Mouse (Mus musculus): Measurements from ENCODE around the gene Ncapd2. TPM values are rescaled to one million over a fixed set of nuclear protein-coding genes. Genes with fewer than 3 reads are reported as not detected.
A peak's percentile ranks its signal among the peaks of the same experiment; 100 is the strongest.

Gene Ncapd2
- polyA plus RNA-seq (2015; fragmentation: Nextera tagmentation; extraction: Ambion mirVana) = 66.1 and 93.1 TPM in 2 replicates

- Histone ChIP-seq H3K4me1 (replicated peaks) (peaks cover 23% of the 10 kb centered on the region), H3K27ac (peak within 1 kb of the TSS; percentile 100), H3K27me3 (no peaks in the 10 kb centered on the region), H3K36me3 (peaks cover 54% of the 10 kb centered on the region), H3K9ac (peak within 1 kb of the TSS; percentile 86), H3K4me2 (peak within 1 kb of the TSS; percentile 81), H3K4me3 (peak within 1 kb of the TSS; percentile 80), H3K9me3 (replicated peaks) (no peaks in the 10 kb centered on the region)
- WGBS = under 1% methylated on average over 54 of the region's 54 CpGs
- ATAC-seq (replicated peaks; ENCODE audit: insufficient number of reproducible peaks, insufficient read depth, low FRiP score, low read depth) = peak; percentile 95
These were observed at the start of gene Ncapd2, which contains the start of gene Mrpl51 for GRCm38 (mm10) chr6:125191332-125192015. TSS of gene Ncapd2 (minus strand) at chr6:125191701. TSS of gene Mrpl51 (plus strand) at chr6:125191801.

- whole genome bisulfite sequencing = 67% methylated on average over 5 of the region's 5 CpGs
- H3K36me3 ChIP-seq = no peaks in the 10 kb centered on the region
- H3K9me3 ChIP-seq (replicated peaks) = no peaks in the 10 kb centered on the region
- H3K4me1 ChIP-seq (replicated peaks) = no peaks in the 10 kb centered on the region
- no peaks in the 10 kb centered on the region for H3K27me3 ChIP-seq
- H3K4me2 ChIP-seq = no peak overlapping the region
- H3K9ac ChIP-seq = no peak overlapping the region
- H3K4me3 ChIP-seq = no peak overlapping the region
- H3K27ac ChIP-seq = no peak overlapping the region
- ATAC-seq (replicated peaks; ENCODE audit: insufficient number of reproducible peaks, insufficient read depth, low FRiP score, low read depth) = no peak
These were observed 49.1 kb upstream of the Ncapd2 start for GRCm38 (mm10) chr6:125240617-125241016.

- Histone ChIP-seq H3K27ac (no peak overlapping the region), H3K9me3 (replicated peaks) (no peaks in the 10 kb centered on the region), H3K4me2 (no peak overlapping the region), H3K36me3 (no peaks in the 10 kb centered on the region), H3K4me3 (no peak overlapping the region), H3K27me3 (no peaks in the 10 kb centered on the region), H3K9ac (no peak overlapping the region), H3K4me1 (replicated peaks) (peaks cover 1% of the 10 kb centered on the region; the same call in 1 of the 2 replicates)
- ATAC-seq (replicated peaks; ENCODE audit: insufficient number of reproducible peaks, insufficient read depth, low FRiP score, low read depth) = no peak
- WGBS = 88% methylated on average over 5 of the region's 5 CpGs
These were observed 48.0 kb upstream of the Ncapd2 start for GRCm38 (mm10) chr6:125239547-125239946.

GRCm38 (mm10) chr6:125238396-125238795, 46.9 kb upstream of the Ncapd2 start:
- Histone ChIP-seq H3K27me3 (no peaks in the 10 kb centered on the region), H3K27ac (no peak overlapping the region), H3K4me1 (replicated peaks) (peaks cover 13% of the 10 kb centered on the region), H3K9ac (no peak overlapping the region), H3K36me3 (no peaks in the 10 kb centered on the region), H3K4me2 (no peak overlapping the region), H3K9me3 (replicated peaks) (no peaks in the 10 kb centered on the region), H3K4me3 (no peak overlapping the region)
- ATAC-seq (replicated peaks; ENCODE audit: insufficient number of reproducible peaks, insufficient read depth, low FRiP score, low read depth) = no peak
- WGBS = 41% methylated on average over 6 of the region's 6 CpGs

- no peaks in the 10 kb centered on the region for H3K9me3 ChIP-seq (replicated peaks)
- no peak overlapping the region for H3K9ac ChIP-seq
- peaks cover 21% of the 10 kb centered on the region for H3K4me1 ChIP-seq (replicated peaks)
- H3K4me3 ChIP-seq = no peak overlapping the region
- H3K27me3 ChIP-seq = no peaks in the 10 kb centered on the region
- 72% methylated on average over 4 of the region's 4 CpGs for WGBS
- no peak overlapping the region for H3K27ac ChIP-seq
- no peak for ATAC-seq (replicated peaks; ENCODE audit: insufficient number of reproducible peaks, insufficient read depth, low FRiP score, low read depth)
- no peaks in the 10 kb centered on the region for H3K36me3 ChIP-seq
- H3K4me2 ChIP-seq = no peak overlapping the region
These were observed 45.9 kb upstream of the Ncapd2 start for GRCm38 (mm10) chr6:125237421-125237820.

- H3K27me3 ChIP-seq = no peaks in the 10 kb centered on the region
- no peak for ATAC-seq (replicated peaks; ENCODE audit: insufficient number of reproducible peaks, insufficient read depth, low FRiP score, low read depth)
- H3K4me1 ChIP-seq (replicated peaks) = peaks cover 28% of the 10 kb centered on the region
- H3K36me3 ChIP-seq = no peaks in the 10 kb centered on the region
- 56% methylated on average over 6 of the region's 6 CpGs for WGBS
- H3K9me3 ChIP-seq (replicated peaks) = no peaks in the 10 kb centered on the region
- peak within 1 kb of the TSS; percentile 22; the same call in 1 of the 2 replicates for H3K4me3 ChIP-seq
- no peak within 1 kb of the TSS for H3K27ac ChIP-seq
- no peak within 1 kb of the TSS for H3K9ac ChIP-seq
- H3K4me2 ChIP-seq = no peak within 1 kb of the TSS
These were observed 45.3 kb upstream of the Ncapd2 start, which contains the start of gene Cd27 for GRCm38 (mm10) chr6:125236782-125237181. TSS of gene Cd27 (minus strand) at chr6:125237010.

- no peaks in the 10 kb centered on the region for H3K36me3 ChIP-seq
- no peaks in the 10 kb centered on the region for H3K9me3 ChIP-seq (replicated peaks)
- no peak overlapping the region for H3K27ac ChIP-seq
- no peak for ATAC-seq (replicated peaks; ENCODE audit: insufficient number of reproducible peaks, insufficient read depth, low FRiP score, low read depth)
- peaks cover 29% of the 10 kb centered on the region for H3K4me1 ChIP-seq (replicated peaks)
- peak overlapping the region; percentile 22; the same call in 1 of the 2 replicates for H3K4me3 ChIP-seq
- no peak overlapping the region for H3K4me2 ChIP-seq
- H3K9ac ChIP-seq = no peak overlapping the region
- WGBS = 66% methylated on average over 6 of the region's 6 CpGs
- H3K27me3 ChIP-seq = no peaks in the 10 kb centered on the region
These were observed 44.8 kb upstream of the Ncapd2 start for GRCm38 (mm10) chr6:125236341-125236740.

- ATAC-seq (replicated peaks; ENCODE audit: insufficient number of reproducible peaks, insufficient read depth, low FRiP score, low read depth) = no peak; the same call in 1 of the 2 replicates
- 49% methylated on average over 5 of the region's 5 CpGs for WGBS
- H3K4me3 ChIP-seq = peak overlapping the region; percentile 12; the same call in 1 of the 2 replicates
These were observed 43.0 kb upstream of the Ncapd2 start for GRCm38 (mm10) chr6:125234520-125234828.

GRCm38 (mm10) chr6:125233816-125234519, 42.5 kb upstream of the Ncapd2 start:
- 0 out of 2 replicates have a peak overlapping the region, but pooled peaks have one; percentile 16 for H3K9ac ChIP-seq

More at GRCm38 (mm10) chr6:125234520-125234828, 43.0 kb upstream of the Ncapd2 start:
- Histone ChIP-seq H3K27me3 (no peaks in the 10 kb centered on the region), H3K9ac (0 out of 2 replicates have a peak overlapping the region, but pooled peaks have one; percentile 16), H3K4me2 (peak overlapping the region; percentile 35; the same call in 1 of the 2 replicates), H3K27ac (peak overlapping the region; percentile 62), H3K36me3 (no peaks in the 10 kb centered on the region), H3K4me1 (replicated peaks) (peaks cover 34% of the 10 kb centered on the region), H3K9me3 (replicated peaks) (no peaks in the 10 kb centered on the region)

GRCm38 (mm10) chr6:125232516-125232915, 41.0 kb upstream of the Ncapd2 start:
- 76% methylated on average over 6 of the region's 6 CpGs for WGBS
- no peak for ATAC-seq (replicated peaks; ENCODE audit: insufficient number of reproducible peaks, insufficient read depth, low FRiP score, low read depth)
- H3K4me2 ChIP-seq = peak overlapping the region; percentile 95
- H3K4me3 ChIP-seq = peak overlapping the region; percentile 70
- H3K9me3 ChIP-seq (replicated peaks) = no peaks in the 10 kb centered on the region
- H3K36me3 ChIP-seq = no peaks in the 10 kb centered on the region
- H3K9ac ChIP-seq = no peak overlapping the region
- no peaks in the 10 kb centered on the region for H3K27me3 ChIP-seq
- peak overlapping the region; percentile 89; the same call in 1 of the 2 replicates for H3K27ac ChIP-seq
- peaks cover 34% of the 10 kb centered on the region for H3K4me1 ChIP-seq (replicated peaks)

More at GRCm38 (mm10) chr6:125233816-125234519, 42.5 kb upstream of the Ncapd2 start:
- Histone ChIP-seq H3K4me1 (replicated peaks) (peaks cover 34% of the 10 kb centered on the region), H3K36me3 (no peaks in the 10 kb centered on the region), H3K27me3 (no peaks in the 10 kb centered on the region), H3K9me3 (replicated peaks) (no peaks in the 10 kb centered on the region), H3K4me2 (peak overlapping the region; percentile 35; the same call in 1 of the 2 replicates), H3K4me3 (peak overlapping the region; percentile 12; the same call in 1 of the 2 replicates), H3K27ac (peak overlapping the region; percentile 62)
- ATAC-seq (replicated peaks; ENCODE audit: insufficient number of reproducible peaks, insufficient read depth, low FRiP score, low read depth) = peak; percentile 8
- WGBS = 43% methylated on average over 7 of the region's 7 CpGs

GRCm38 (mm10) chr6:125232045-125232437, 40.5 kb upstream of the Ncapd2 start:
- Histone ChIP-seq H3K4me3 (peak overlapping the region; percentile 70), H3K27me3 (no peaks in the 10 kb centered on the region), H3K9ac (peak overlapping the region; percentile 85), H3K27ac (peak overlapping the region; percentile 89), H3K9me3 (replicated peaks) (no peaks in the 10 kb centered on the region), H3K36me3 (no peaks in the 10 kb centered on the region), H3K4me2 (peak overlapping the region; percentile 95), H3K4me1 (replicated peaks) (peaks cover 34% of the 10 kb centered on the region)
- ATAC-seq (replicated peaks; ENCODE audit: insufficient number of reproducible peaks, insufficient read depth, low FRiP score, low read depth) = no peak
- WGBS = 58% methylated on average over 4 of the region's 4 CpGs

Data from heart, embryonic 15.5 days (tissue).